Mouse (Mus musculus): Measurements from ENCODE around the gene Olfr1416. TPM values are rescaled to one million over a fixed set of nuclear protein-coding genes. Genes with fewer than 3 reads are reported as not detected.

Gene Olfr1416
- polyA plus RNA-seq, 2 experiments from 2014 or later: 0.11 TPM; not detected in 1

GRCm38 (mm10) chr1:92432098-92432497, 52.8 kb downstream of the Olfr1416 start:
- ATAC-seq: no peak

DNA sequence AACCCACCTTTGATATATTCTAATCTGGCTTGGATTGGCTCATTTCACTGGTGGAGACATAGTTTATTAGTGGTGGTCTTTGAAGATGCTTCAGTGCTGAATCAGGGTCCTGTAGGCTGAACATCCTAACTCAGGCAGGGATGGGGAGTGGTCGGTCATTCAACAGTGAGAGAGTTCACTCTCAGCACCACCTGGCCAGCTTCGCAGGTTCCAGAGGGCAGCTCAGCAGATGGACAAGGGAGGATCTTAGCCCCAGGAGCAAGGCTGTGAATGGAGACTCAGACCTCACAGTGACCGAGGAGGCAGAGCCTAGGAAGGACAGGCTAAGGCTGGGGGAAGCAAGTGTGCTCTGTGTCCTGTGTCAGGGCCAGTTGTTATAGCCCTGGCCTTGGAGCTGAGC, 53.5 kb downstream of the Olfr1416 start:
- no peak for ATAC-seq

- no peak for ATAC-seq
Measured at GRCm38 (mm10) chr1:92430991-92431390, 53.9 kb downstream of the Olfr1416 start.

Other genes with a start within 250 kb of the Olfr1416 start
- 100 to 1,000 TPM; 175 to 212 TPM for gene Ndufa10, start 11.3 kb downstream of the Olfr1416 start, polyA plus RNA-seq (2017; shearing (Covaris generic))
- not detected for gene Olfr1415, start 11.0 kb upstream of the Olfr1416 start, polyA plus RNA-seq (2017; shearing (Covaris generic))
- gene Olfr1414, start 33.5 kb upstream of the Olfr1416 start, polyA plus RNA-seq (2017; shearing (Covaris generic)): not detected
- gene Olfr1413, start 86.2 kb upstream of the Olfr1416 start, polyA plus RNA-seq (2017; shearing (Covaris generic)): not detected
- gene Olfr1412, start 100.7 kb upstream of the Olfr1416 start, polyA plus RNA-seq (2017; shearing (Covaris generic)): not detected
- gene Olfr1411, start 109.3 kb upstream of the Olfr1416 start, polyA plus RNA-seq (2017; shearing (Covaris generic)): not detected
- gene Olfr1410, start 120.7 kb upstream of the Olfr1416 start, polyA plus RNA-seq (2017; shearing (Covaris generic)): not detected
- gene Olfr12, start 132.7 kb upstream of the Olfr1416 start, polyA plus RNA-seq (2017; shearing (Covaris generic)): not detected
- gene Cops9, start 156.9 kb upstream of the Olfr1416 start, polyA plus RNA-seq (2017; shearing (Covaris generic)): 100 to 1,000 TPM; 241 to 311 TPM
- gene Otos, start 163.7 kb upstream of the Olfr1416 start, polyA plus RNA-seq (2017; shearing (Covaris generic)): 1 to 10 TPM; 2.3 to 3.9 TPM

Data from activated CD4-positive, CD25-positive, alpha-beta regulatory T cell, adult 4 months (primary cell).